Mouse (Mus musculus): ENCODE data around the gene Phf14. TPM values are rescaled to one million over a fixed set of nuclear protein-coding genes. Genes with fewer than 3 reads are reported as not detected.

The Phf14 gene
- polyA plus RNA-seq, 1 experiment from 2014 or later: 94.4 TPM

DNA sequence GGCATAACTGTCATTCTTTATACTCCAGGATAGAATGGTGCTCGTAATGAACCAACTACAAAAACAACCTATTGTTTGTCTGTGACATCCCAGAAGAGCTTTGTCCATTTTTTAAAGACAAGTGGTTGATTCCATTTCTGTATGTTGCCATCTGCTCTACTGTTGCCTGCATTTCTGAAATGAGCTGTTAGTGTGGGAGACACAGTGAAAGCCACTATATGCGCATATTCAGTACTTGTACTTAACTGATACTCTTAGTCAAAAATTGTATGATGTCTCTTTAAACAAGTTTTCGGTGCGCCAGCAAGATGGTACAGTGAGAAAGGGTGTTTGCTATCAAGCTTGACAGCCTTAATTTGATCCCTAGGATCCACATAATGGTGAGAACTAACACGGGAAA is 177.1 kb downstream of the Phf14 start:
- ATAC-seq (replicated peaks; ENCODE audit: low FRiP score) (no peak), DNase-seq (ENCODE audit: low spot score) (no peak)
- Histone ChIP-seq H3K4me2 (ENCODE audit: low read depth, low read length, severe bottlenecking) (no peak overlapping the region), H3K27me3 (ENCODE audit: control insufficient read depth, insufficient read depth, low read length) (no peaks in the 10 kb centered on the region), H3K4me1 (replicated peaks; ENCODE audit: control insufficient read depth, insufficient read depth, low read length) (no peaks in the 10 kb centered on the region), H3K27ac (ENCODE audit: low read depth, low read length) (no peak overlapping the region), H3K4me3 (ENCODE audit: low read depth, low read length) (no peak overlapping the region), H3K36me3 (ENCODE audit: control insufficient read depth, insufficient read depth, low read length) (no peaks in the 10 kb centered on the region), H3K9me3 (ENCODE audit: control insufficient read depth, low read length) (no peaks in the 10 kb centered on the region), H3K9ac (ENCODE audit: low read length) (no peak overlapping the region)
- 89% methylated on average over 5 of the region's 5 CpGs for WGBS

DNA sequence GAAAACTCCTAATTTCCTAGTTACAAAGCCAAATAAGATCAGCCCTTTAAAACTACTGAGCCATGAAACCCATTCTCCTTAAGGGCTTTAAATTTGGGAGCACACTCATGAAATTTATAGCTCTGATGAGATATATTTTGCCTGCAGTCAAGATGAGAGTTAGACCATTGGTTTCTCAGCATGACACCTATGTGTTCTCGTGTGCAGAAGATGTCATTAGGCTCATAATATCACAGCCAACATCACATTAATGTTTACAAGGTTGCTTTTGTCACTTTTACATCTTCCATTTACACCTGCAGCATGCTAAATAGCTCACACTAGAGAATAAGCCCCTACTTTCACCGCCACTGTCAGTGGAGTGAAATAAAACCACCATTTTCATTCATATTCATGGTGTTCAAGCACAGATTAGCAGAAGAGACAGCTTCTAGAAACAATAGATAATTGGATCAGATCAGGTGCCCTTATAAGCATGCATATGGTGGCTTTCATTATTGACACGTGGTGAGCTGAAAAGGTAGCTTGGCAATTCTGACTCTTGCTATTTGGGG is 181.9 kb downstream of the Phf14 start:
- Histone ChIP-seq H3K36me3 (ENCODE audit: control insufficient read depth, insufficient read depth, low read length) (no peaks in the 10 kb centered on the region), H3K27me3 (ENCODE audit: control insufficient read depth, insufficient read depth, low read length) (no peaks in the 10 kb centered on the region), H3K27ac (ENCODE audit: low read depth, low read length) (no peak overlapping the region), H3K4me3 (ENCODE audit: low read depth, low read length) (no peak overlapping the region), H3K4me1 (replicated peaks; ENCODE audit: control insufficient read depth, insufficient read depth, low read length) (no peaks in the 10 kb centered on the region), H3K9ac (ENCODE audit: low read length) (no peak overlapping the region), H3K4me2 (ENCODE audit: low read depth, low read length, severe bottlenecking) (no peak overlapping the region), H3K9me3 (ENCODE audit: control insufficient read depth, low read length) (no peaks in the 10 kb centered on the region; the same call in 1 of the 2 replicates)
- ATAC-seq (replicated peaks; ENCODE audit: low FRiP score) (no peak), DNase-seq (ENCODE audit: low spot score) (no peak)
- WGBS: 46% methylated on average over 3 of the region's 3 CpGs

DNA sequence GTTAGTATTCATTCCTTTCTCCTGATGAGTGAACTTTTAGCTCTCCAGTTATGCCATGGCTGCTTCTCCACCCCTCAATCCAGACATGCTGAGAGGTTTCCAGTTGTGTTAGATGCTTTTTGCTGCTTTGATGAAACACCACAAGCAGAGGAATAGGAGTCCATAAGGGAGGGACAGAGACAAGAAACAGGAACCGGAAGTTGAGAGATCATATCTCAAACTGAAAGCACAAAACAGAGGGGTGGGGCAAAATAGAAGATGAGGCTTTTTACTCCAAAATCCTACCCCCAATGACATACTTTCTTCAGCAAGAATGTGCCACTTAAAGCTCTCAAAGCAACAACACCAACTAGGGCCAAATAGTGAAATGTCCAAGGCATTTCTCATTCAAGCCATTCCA is 188.1 kb downstream of the Phf14 start:
- no peak overlapping the region for H3K4me2 ChIP-seq (ENCODE audit: low read depth, low read length, severe bottlenecking)
- no peaks in the 10 kb centered on the region for H3K4me1 ChIP-seq (replicated peaks; ENCODE audit: control insufficient read depth, insufficient read depth, low read length)
- no peaks in the 10 kb centered on the region for H3K36me3 ChIP-seq (ENCODE audit: control insufficient read depth, insufficient read depth, low read length)
- ATAC-seq (replicated peaks; ENCODE audit: low FRiP score) (no peak), DNase-seq (ENCODE audit: low spot score) (no peak)
- H3K9ac ChIP-seq (ENCODE audit: low read length): no peak overlapping the region
- H3K4me3 ChIP-seq (ENCODE audit: low read depth, low read length): no peak overlapping the region
- no peaks in the 10 kb centered on the region; the same call in 1 of the 2 replicates for H3K9me3 ChIP-seq (ENCODE audit: control insufficient read depth, low read length)
- no peaks in the 10 kb centered on the region for H3K27me3 ChIP-seq (ENCODE audit: control insufficient read depth, insufficient read depth, low read length)
- 97% methylated on average over 1 of the region's 1 CpGs for WGBS
- no peak overlapping the region for H3K27ac ChIP-seq (ENCODE audit: low read depth, low read length)

DNA sequence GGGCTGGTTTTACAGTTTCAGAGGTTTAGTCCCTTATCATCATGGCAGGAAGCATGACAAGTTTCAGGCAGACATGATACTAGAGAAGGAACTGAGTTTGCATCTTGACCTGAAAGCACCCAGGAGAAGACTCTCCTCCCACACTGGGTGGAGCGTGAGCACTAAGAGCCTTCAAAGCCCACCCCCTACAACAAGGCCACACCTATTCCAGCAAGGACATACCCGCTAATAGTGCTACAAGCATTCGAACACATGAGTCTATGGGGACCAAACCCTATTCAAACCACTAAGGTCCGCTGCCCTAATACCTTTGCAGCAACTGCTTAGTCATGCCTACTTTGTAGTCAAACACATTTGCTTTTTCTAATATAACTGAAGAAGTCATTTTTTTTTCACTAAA is 189.5 kb downstream of the Phf14 start:
- 44% methylated on average over 4 of the region's 4 CpGs for WGBS
- Histone ChIP-seq H3K4me3 (ENCODE audit: low read depth, low read length) (no peak overlapping the region), H3K27me3 (ENCODE audit: control insufficient read depth, insufficient read depth, low read length) (no peaks in the 10 kb centered on the region), H3K27ac (ENCODE audit: low read depth, low read length) (no peak overlapping the region), H3K4me2 (ENCODE audit: low read depth, low read length, severe bottlenecking) (no peak overlapping the region), H3K4me1 (replicated peaks; ENCODE audit: control insufficient read depth, insufficient read depth, low read length) (no peaks in the 10 kb centered on the region), H3K36me3 (ENCODE audit: control insufficient read depth, insufficient read depth, low read length) (no peaks in the 10 kb centered on the region), H3K9me3 (ENCODE audit: control insufficient read depth, low read length) (no peaks in the 10 kb centered on the region), H3K9ac (ENCODE audit: low read length) (no peak overlapping the region)
- ATAC-seq (replicated peaks; ENCODE audit: low FRiP score) (peak; percentile 58; the same call in 1 of the 2 replicates), DNase-seq (ENCODE audit: low spot score) (no peak)

DNA sequence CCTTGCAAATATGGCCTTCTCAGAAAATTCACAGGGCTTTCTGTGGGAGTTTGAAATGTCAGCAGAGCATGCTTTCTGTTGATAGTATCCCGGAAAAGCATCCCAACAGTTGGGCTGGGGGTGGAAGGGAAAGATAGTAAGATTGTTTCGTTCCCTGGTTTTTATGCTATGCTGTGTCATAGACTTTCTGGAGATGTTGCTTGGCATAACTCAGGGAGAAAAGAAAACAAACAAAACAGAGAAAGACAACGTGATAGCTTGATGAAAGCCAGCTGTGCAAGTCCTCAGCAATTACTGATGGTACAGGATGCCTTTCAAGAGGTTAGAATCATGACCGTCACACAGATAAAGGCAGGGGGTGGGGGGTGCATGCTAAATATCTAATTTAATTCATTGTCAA is 197.5 kb downstream of the Phf14 start:
- Histone ChIP-seq H3K36me3 (ENCODE audit: control insufficient read depth, insufficient read depth, low read length) (no peaks in the 10 kb centered on the region), H3K27ac (ENCODE audit: low read depth, low read length) (no peak overlapping the region), H3K4me3 (ENCODE audit: low read depth, low read length) (no peak overlapping the region), H3K4me1 (replicated peaks; ENCODE audit: control insufficient read depth, insufficient read depth, low read length) (no peaks in the 10 kb centered on the region), H3K4me2 (ENCODE audit: low read depth, low read length, severe bottlenecking) (no peak overlapping the region), H3K9ac (ENCODE audit: low read length) (no peak overlapping the region), H3K27me3 (ENCODE audit: control insufficient read depth, insufficient read depth, low read length) (no peaks in the 10 kb centered on the region), H3K9me3 (ENCODE audit: control insufficient read depth, low read length) (no peaks in the 10 kb centered on the region)
- ATAC-seq (replicated peaks; ENCODE audit: low FRiP score) (no peak), DNase-seq (ENCODE audit: low spot score) (no peak)
- 75% methylated on average over 4 of the region's 4 CpGs for WGBS

DNA sequence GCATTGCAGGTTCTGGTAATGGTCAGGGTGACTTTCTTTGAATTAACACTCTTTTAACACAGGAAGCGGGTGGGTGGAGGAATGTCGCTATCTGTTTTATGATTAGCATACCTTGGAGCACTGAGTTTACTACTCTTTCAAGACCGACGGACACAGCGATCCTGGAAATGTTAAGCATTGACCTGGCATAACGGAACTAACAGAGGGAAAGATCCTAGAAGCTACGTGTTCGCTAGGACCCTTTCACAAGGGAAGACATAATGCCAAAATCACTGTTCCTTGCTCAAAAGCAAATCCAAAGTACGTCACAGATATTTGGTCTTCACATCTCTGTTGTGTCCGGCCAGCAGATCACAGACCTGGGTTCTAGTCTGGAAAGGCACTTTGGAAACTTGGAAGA is 199.7 kb downstream of the Phf14 start:
- Histone ChIP-seq H3K9me3 (ENCODE audit: control insufficient read depth, low read length) (no peaks in the 10 kb centered on the region), H3K27ac (ENCODE audit: low read depth, low read length) (no peak overlapping the region), H3K27me3 (ENCODE audit: control insufficient read depth, insufficient read depth, low read length) (no peaks in the 10 kb centered on the region), H3K4me3 (ENCODE audit: low read depth, low read length) (no peak overlapping the region), H3K36me3 (ENCODE audit: control insufficient read depth, insufficient read depth, low read length) (no peaks in the 10 kb centered on the region), H3K4me1 (replicated peaks; ENCODE audit: control insufficient read depth, insufficient read depth, low read length) (no peaks in the 10 kb centered on the region), H3K4me2 (ENCODE audit: low read depth, low read length, severe bottlenecking) (no peak overlapping the region), H3K9ac (ENCODE audit: low read length) (no peak overlapping the region)
- ATAC-seq (replicated peaks; ENCODE audit: low FRiP score): no peak
- WGBS: 69% methylated on average over 10 of the region's 10 CpGs
- no peak for DNase-seq (ENCODE audit: low spot score)

DNA sequence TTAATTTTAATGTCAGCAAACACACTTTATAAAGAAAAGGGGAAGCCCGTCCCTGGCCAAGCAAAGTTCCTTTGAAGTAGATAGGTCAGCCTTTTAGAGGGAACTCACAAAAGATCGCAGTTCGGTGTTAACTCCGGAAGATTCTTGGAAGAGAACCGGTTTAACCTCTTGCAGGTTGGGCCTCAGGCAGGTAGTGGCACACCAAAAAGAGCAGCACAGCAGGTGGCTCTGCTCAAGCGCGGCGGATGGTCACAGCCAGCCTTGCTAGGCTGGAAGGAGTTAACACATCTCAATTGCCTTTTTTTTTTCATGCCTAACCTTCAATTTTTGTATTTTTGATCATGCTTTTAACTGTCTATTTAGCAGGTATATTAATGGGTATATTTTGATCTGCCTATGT is 200.2 kb downstream of the Phf14 start:
- Histone ChIP-seq H3K27me3 (ENCODE audit: control insufficient read depth, insufficient read depth, low read length) (no peaks in the 10 kb centered on the region), H3K9ac (ENCODE audit: low read length) (no peak overlapping the region), H3K4me3 (ENCODE audit: low read depth, low read length) (no peak overlapping the region), H3K4me1 (replicated peaks; ENCODE audit: control insufficient read depth, insufficient read depth, low read length) (no peaks in the 10 kb centered on the region), H3K9me3 (ENCODE audit: control insufficient read depth, low read length) (no peaks in the 10 kb centered on the region), H3K27ac (ENCODE audit: low read depth, low read length) (no peak overlapping the region), H3K4me2 (ENCODE audit: low read depth, low read length, severe bottlenecking) (no peak overlapping the region), H3K36me3 (ENCODE audit: control insufficient read depth, insufficient read depth, low read length) (no peaks in the 10 kb centered on the region)
- ATAC-seq (replicated peaks; ENCODE audit: low FRiP score) (no peak), DNase-seq (ENCODE audit: low spot score) (no peak)
- 25% methylated on average over 8 of the region's 8 CpGs for WGBS

DNA sequence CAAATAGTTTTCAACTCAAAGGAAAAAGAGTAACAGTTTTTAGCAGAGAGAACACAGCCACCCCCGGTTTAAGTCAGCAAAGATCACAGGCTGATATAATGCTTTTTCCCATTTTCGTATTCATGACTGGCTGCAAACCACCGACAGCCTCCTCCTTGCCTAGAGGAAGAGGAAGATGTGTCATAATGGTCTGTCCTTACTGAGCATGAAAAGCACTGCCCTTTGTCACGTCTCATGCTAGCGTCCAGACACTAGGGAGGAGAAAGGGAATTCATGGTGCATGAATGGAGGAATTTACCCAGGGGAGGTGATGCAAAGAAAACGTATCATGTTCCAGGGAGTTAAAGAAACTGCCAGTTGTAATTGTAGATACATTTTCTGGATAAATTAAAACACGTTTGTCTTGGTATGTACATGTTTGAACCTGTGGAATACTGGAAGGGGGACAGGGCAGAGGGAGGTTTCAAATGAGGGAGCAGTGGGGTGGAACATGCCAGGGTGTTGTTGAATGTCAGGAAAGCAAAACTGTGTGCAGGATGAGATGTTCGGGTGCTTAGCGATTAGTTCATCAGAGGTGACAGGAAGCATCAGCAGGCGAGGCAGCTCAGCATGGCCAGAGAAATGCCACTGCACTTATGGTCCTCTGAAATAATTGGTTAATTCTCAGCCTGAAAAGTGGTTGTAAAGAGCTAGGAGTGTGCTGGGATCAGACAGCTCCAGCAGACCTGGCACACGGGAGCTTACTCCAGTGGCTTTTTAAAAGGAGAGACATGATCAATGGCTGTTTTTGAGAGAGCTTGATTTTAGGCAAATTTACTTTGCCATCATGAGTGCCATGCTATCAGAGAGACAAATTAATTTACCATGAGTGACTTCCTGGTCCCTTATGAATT is 209.6 kb downstream of the Phf14 start:
- no peaks in the 10 kb centered on the region; the same call in 1 of the 2 replicates for H3K4me1 ChIP-seq (replicated peaks; ENCODE audit: control insufficient read depth, insufficient read depth, low read length)
- no peaks in the 10 kb centered on the region for H3K9me3 ChIP-seq (ENCODE audit: control insufficient read depth, low read length)
- H3K4me3 ChIP-seq (ENCODE audit: low read depth, low read length): no peak overlapping the region
- no peak overlapping the region for H3K4me2 ChIP-seq (ENCODE audit: low read depth, low read length, severe bottlenecking)
- no peak overlapping the region for H3K9ac ChIP-seq (ENCODE audit: low read length)
- peak overlapping the region; percentile 8 for H3K27ac ChIP-seq (ENCODE audit: low read depth, low read length)
- 54% methylated on average over 11 of the region's 11 CpGs for WGBS
- no peaks in the 10 kb centered on the region for H3K36me3 ChIP-seq (ENCODE audit: control insufficient read depth, insufficient read depth, low read length)
- 0 out of 2 replicates have a peak, but pooled peaks have one; percentile 19 for ATAC-seq (replicated peaks; ENCODE audit: low FRiP score)
- no peak for DNase-seq (ENCODE audit: low spot score)
- H3K27me3 ChIP-seq (ENCODE audit: control insufficient read depth, insufficient read depth, low read length): no peaks in the 10 kb centered on the region
